Mouse (Mus musculus) embryonic facial prominence, embryonic 15.5 days (tissue): ENCODE measurements around the gene Crip2. TPM values are rescaled to one million over a fixed set of nuclear protein-coding genes. Genes with fewer than 3 reads are reported as not detected.

ENCODE experiments used
- ATAC-seq: fragments of 200-750 bp; cut with Nextera tagmentation; 2 replicates; pipeline ENCODE4 v1.8.0; 2017; ENCODE audit warnings: low read depth, moderate TSS enrichment; ENCODE audit not compliant: insufficient number of reproducible peaks, low FRiP score, low TSS enrichment
- H3K27ac ChIP-seq: fragments of 300-500 bp; sonication (generic); replicated peaks from 2 replicates; pipeline ENCODE4 v1.5.1; 2015; ENCODE audit warnings: mild to moderate bottlenecking, inconsistent platforms
- H3K27me3 ChIP-seq: fragments of 300-500 bp; sonication (generic); 2 replicates; pipeline ENCODE4 v1.6.1; 2015; ENCODE audit warnings: inconsistent platforms
- H3K36me3 ChIP-seq: fragments of 300-500 bp; sonication (generic); 2 replicates; pipeline ENCODE4 v1.6.1; 2015; ENCODE audit warnings: mild to moderate bottlenecking, inconsistent platforms
- H3K4me1 ChIP-seq: fragments of 300-500 bp; sonication (generic); 2 replicates; pipeline ENCODE4 v1.6.1; 2015; ENCODE audit warnings: inconsistent platforms
- H3K4me2 ChIP-seq: fragments of 300-500 bp; sonication (generic); replicated peaks from 2 replicates; pipeline ENCODE4 v1.6.1; 2015; ENCODE audit warnings: mild to moderate bottlenecking, inconsistent platforms
- H3K4me3 ChIP-seq: fragments of 300-500 bp; sonication (generic); replicated peaks from 2 replicates; pipeline ENCODE4 v1.5.1; 2015; ENCODE audit warnings: mild to moderate bottlenecking, inconsistent platforms
- H3K9ac ChIP-seq: fragments of 300-500 bp; sonication (generic); 2 replicates; pipeline ENCODE4 v1.6.1; 2015; ENCODE audit warnings: inconsistent platforms
- H3K9me3 ChIP-seq: fragments of 300-500 bp; sonication (generic); replicated peaks from 2 replicates; pipeline ENCODE4 v1.6.1; 2016; ENCODE audit warnings: inconsistent platforms
- WGBS: fragments of 180-500 bp; shearing (Covaris S2); methylation state at CpG from one replicate; pipeline ENCODE4 v1.1.7; 2015; 5-methylcytosine and 5-hydroxymethylcytosine counted together
- polyA plus RNA-seq: library from polyadenylated mRNA; unstranded; fragments of >200 nt; fragmentation: Nextera tagmentation; extraction: Ambion mirVana; gene quantifications from 2 replicates; pipeline ENCODE4 v1.2.1, GENCODE M21; 2015

Crip2 gene
- polyA plus RNA-seq, 1 experiment from 2014 or later, result 162 TPM

DNA sequence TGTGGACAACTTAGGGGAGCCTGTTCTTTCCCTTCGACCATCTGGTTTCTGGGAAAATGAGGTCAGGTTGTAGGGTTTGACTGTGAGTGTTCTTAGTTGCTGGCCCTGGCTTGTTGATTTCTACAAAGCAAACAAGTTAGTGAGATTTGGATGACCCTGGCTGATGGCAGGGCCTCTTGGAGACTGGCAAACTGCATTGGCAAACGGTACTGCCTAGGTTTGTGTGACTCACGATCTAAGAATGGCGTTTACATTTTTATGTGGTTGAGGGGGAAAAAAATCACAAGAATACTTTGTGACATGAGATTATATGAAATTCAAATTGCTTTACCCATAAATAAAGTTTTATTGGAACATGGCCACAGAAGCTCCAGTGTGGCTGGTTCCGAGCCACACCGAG lies 33.6 kb upstream of the Crip2 start:
- Histone ChIP-seq H3K4me1 (peaks cover 14% of the 10 kb centered on the region), H3K9me3 (no peaks in the 10 kb centered on the region), H3K36me3 (peaks cover 8% of the 10 kb centered on the region; the same call in 1 of the 2 replicates), H3K27me3 (no peaks in the 10 kb centered on the region), H3K4me3 (no peak overlapping the region), H3K9ac (no peak overlapping the region), H3K4me2 (no peak overlapping the region), H3K27ac (no peak overlapping the region)
- 75% methylated on average over 6 of the region's 6 CpGs for WGBS
- ATAC-seq, result no peak

DNA sequence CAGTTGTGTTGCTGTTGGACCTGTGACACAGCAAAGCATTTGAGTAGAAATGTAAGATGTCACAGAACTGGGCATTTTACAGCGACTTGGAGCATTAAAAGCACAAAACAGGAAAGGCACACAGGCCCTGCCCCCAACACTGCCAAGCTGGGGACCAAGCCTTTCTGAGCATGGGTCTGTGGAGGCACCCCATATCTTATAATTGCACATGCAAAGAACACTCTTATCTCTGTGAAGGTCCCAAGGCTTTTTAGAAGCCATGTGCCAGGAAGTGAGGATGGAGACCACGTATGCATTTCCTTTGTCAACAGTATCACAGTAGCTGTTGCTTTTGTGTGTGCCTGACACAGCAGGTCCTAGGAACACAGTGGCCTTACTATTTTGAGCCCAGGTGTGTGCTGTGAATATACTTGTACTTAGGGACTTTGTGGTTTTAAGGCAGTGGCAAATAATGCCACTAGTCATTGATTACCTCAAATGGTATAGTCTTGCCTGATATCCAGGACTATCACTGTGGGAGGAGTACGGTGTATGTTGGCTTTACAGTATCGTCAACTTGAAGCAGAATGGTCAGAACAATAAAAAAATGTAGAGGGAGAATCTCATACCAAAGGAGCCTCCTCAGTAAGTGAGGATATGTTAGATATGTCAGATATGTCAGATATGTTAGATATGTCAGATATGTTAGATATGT lies 32.5 kb upstream of the Crip2 start:
- Histone ChIP-seq H3K4me1 (peaks cover 6% of the 10 kb centered on the region), H3K36me3 (peaks cover 13% of the 10 kb centered on the region; the same call in 1 of the 2 replicates), H3K27me3 (no peaks in the 10 kb centered on the region), H3K9ac (no peak overlapping the region), H3K4me3 (no peak overlapping the region), H3K9me3 (no peaks in the 10 kb centered on the region), H3K4me2 (no peak overlapping the region), H3K27ac (no peak overlapping the region)
- 82% methylated on average over 4 of the region's 4 CpGs for WGBS
- no peak for ATAC-seq

DNA sequence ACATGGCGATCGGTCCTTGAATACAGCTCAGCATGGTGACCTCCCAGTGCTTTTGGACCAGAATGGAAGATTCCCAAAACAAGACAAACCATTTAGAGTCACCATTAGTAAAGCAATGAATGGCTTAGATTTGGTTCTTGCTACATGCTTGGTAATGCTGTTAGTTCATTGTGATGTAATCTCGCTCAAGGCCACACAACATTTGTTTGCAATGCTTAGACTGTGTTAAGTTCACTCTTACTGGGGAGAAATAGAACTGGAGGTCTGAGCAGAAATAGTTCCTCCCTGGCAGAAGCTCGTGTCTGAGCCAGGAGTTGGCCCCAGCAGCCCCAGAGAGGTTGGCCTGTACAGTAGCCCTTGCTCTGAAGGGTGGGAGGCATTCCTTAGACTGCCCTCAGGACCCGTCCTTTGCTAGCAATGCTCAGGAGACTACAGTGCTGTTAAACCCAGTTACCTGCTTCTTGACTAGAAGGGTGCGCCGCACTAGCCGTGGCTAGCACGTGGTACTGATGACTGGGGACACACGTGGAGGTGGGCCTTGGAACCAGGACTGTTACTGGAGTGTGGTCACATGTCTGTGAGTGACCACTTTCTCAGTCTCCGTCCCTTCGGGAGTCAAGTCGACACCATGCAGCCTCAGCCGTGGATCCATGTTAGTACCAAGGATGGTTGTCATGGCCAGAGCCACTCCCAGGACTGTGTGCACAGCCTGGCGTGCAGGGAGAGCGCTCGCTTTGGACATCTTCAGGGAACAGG lies 31.3 kb upstream of the Crip2 start:
- WGBS, result 85% methylated on average over 17 of the region's 17 CpGs

DNA sequence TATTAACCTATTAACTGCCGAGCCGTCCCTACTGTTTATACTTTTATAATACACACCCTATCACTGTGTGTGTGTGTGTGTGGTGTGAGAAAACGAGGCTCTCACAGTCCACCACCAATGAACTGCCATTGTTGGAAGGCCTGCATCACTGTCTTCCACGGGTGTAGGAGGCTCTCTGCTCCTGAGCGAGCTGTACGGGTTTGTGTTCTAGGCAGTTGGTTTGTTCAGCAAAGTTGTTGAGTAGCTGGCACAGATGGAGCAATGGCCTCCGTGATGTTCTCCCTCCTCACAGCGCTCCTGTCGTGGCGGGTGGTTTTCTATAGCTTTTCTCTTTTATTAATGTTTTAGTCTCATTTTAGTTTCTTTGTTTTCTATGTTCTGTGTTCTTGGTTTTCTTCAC lies 30.2 kb upstream of the Crip2 start:
- Histone ChIP-seq H3K36me3 (peaks cover 26% of the 10 kb centered on the region), H3K4me2 (no peak overlapping the region), H3K27me3 (no peaks in the 10 kb centered on the region), H3K4me1 (0 out of 2 replicates have a peak, but pooled peaks cover 3% of the 10 kb centered on the region), H3K4me3 (no peak overlapping the region), H3K9me3 (no peaks in the 10 kb centered on the region), H3K27ac (no peak overlapping the region), H3K9ac (no peak overlapping the region)
- WGBS, result 86% methylated on average over 10 of the region's 10 CpGs
- no peak for ATAC-seq

More for the DNA sequence above, 31.3 kb upstream of the Crip2 start:
- Histone ChIP-seq H3K4me3 (no peak overlapping the region), H3K9me3 (no peaks in the 10 kb centered on the region), H3K4me1 (0 out of 2 replicates have a peak, but pooled peaks cover 3% of the 10 kb centered on the region), H3K27ac (no peak overlapping the region), H3K36me3 (peaks cover 20% of the 10 kb centered on the region), H3K27me3 (no peaks in the 10 kb centered on the region), H3K4me2 (no peak overlapping the region), H3K9ac (no peak overlapping the region)
- ATAC-seq, result no peak

DNA sequence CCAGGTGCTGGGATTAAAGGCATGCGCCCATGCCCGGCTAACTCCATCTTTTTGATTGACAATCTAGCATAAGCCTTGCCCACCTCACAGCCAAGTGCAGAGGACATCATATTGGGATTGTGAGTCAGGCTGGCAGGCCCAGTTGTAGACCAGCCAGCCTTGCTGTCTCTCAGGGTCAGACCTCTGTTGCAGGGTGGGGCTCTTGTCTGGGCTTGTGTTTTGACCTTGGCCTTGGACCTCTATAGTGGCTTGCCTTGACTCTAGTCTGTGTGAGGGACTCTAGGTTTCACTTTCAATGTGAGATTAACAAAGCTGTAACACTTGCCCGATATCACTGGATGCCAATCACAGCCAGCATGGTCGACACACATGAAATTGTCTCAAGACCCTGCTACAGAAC lies 25.9 kb upstream of the Crip2 start:
- Histone ChIP-seq H3K27me3 (no peaks in the 10 kb centered on the region), H3K4me3 (no peak overlapping the region), H3K27ac (no peak overlapping the region), H3K9me3 (no peaks in the 10 kb centered on the region), H3K36me3 (peaks cover 58% of the 10 kb centered on the region), H3K4me2 (no peak overlapping the region), H3K4me1 (0 out of 2 replicates have a peak, but pooled peaks cover 3% of the 10 kb centered on the region), H3K9ac (no peak overlapping the region)
- 90% methylated on average over 4 of the region's 4 CpGs for WGBS
- ATAC-seq, result no peak

DNA sequence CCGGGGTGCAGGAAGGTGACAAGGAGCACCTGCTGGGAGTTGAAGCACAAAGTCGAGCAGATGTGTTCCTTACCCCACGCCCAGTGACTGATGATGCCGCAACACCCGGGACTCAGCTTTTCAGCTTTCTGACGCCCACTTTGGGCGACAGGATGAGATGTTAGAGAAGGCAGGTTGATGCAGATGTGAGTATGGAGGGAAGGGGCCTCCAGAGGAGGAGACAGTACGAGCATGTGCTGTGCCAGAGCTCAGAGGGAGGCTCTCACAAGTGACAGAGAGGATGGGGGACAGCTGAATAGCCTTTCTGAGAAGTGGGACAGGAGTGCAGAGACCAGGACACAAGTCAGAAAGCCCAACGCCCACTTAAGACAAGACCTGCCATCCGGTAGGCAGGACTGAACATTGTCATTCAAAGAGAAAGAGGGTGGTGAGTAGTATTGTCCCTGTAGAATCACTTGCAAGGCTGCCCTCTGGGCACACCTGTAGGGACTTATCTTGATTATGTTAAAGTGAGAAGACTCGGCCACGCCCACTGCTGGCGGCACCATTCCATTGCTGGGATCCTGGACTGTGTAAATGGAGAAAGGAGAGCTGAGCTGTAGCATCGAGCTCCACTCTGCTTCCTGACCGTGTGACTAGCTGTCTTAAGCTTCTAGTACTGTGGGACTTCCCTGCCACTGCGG lies 25.0 kb upstream of the Crip2 start:
- Histone ChIP-seq H3K4me2 (no peak overlapping the region), H3K27me3 (no peaks in the 10 kb centered on the region), H3K9ac (no peak overlapping the region), H3K4me3 (no peak overlapping the region), H3K27ac (no peak overlapping the region), H3K4me1 (0 out of 2 replicates have a peak, but pooled peaks cover 3% of the 10 kb centered on the region), H3K9me3 (no peaks in the 10 kb centered on the region), H3K36me3 (peaks cover 59% of the 10 kb centered on the region)
- ATAC-seq, result no peak
- WGBS, result 76% methylated on average over 16 of the region's 16 CpGs

DNA sequence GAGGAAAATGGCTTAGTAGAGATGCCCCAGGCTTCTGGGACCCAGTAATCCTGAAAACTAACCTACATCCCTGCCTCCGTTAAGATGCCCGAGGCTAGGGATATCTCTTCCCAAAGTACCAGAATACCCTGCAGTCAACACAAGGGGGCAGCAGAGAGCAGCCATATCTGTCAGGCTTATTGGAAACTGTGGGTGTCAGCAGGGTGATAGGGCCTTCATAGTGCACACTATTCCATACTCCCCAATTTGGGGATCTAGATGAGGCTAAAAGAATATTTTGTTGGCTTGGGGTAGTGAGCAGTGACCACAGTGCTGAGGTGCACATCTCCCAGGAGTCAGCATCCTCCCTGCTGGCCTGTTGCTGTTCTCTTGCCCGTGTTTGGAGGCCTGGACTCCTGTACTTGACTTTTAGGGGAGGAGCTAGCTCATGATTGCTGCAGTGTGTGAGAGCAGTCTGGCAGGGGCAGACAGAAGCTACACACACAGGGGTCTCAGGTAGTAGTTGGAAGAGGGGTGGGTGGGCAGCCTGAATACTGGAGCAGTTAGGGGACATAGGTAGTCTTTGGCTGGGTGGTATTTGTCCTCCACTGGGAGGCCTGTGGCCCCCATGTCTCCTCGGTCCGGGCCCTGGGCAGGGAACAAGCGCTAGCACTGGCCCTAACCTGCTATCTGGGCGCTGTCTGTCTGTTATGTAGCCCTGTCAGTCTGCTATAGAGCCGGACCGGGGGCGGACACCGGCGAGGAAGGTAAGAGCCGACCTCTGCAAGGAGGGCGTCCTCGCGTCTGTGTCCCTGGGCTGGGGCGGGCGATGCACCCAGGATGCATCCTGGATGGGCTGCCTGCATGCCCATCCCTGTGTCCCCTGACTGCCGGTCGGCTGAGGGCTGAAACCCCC lies 20.3 kb upstream of the Crip2 start:
- H3K4me1 ChIP-seq, result no peaks in the 10 kb centered on the region
- H3K27ac ChIP-seq, result no peak overlapping the region
- H3K36me3 ChIP-seq, result peaks cover 84% of the 10 kb centered on the region
- H3K9ac ChIP-seq, result no peak overlapping the region
- no peaks in the 10 kb centered on the region for H3K9me3 ChIP-seq
- no peak for ATAC-seq
- no peak overlapping the region for H3K4me3 ChIP-seq
- 86% methylated on average over 20 of the region's 20 CpGs for WGBS
- H3K4me2 ChIP-seq, result no peak overlapping the region
- no peaks in the 10 kb centered on the region for H3K27me3 ChIP-seq

DNA sequence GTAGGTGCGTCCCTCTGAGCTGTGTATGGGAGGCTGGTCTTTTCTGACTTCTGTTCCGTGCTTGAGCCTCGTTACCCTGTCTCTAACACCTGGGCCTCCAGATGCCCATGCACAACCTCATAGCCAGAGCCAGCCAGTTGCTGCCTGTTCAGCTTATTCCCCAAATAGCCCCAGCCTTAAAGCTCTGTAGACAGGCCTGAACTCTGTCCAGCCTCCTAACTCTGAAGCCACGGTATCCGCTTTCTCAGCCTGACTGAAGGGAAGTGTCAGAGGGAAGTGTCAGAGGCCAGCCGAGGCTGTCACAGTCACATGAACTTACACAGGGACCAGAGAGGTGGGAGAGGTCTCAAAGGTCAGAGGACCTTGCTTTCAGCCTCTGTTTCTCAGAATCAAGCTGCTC lies 15.3 kb upstream of the Crip2 start:
- Histone ChIP-seq H3K4me2 (no peak overlapping the region), H3K4me1 (no peaks in the 10 kb centered on the region), H3K27ac (no peak overlapping the region), H3K9ac (no peak overlapping the region), H3K4me3 (no peak overlapping the region), H3K36me3 (peaks cover 97% of the 10 kb centered on the region), H3K27me3 (no peaks in the 10 kb centered on the region), H3K9me3 (no peaks in the 10 kb centered on the region)
- no peak for ATAC-seq
- WGBS, result 87% methylated on average over 6 of the region's 6 CpGs

DNA sequence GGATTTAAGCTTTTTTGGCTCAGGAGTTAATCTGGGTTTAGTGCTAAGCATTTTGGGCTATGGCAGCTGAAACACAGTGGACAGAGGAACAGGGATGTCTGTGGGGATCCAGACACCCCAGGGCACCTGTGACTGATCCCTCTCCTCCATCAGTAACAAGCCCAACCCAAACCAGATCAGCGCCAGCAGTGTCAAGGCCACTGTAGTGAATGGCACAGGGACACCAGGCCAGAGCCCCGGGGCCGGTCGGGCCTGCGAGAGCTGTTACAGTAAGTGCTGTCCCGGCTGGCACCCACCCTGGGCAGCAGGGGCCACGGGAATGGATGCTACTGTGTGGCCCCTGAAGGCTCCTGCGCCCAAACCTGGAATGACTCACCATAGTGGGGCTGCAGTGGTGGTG lies 9.3 kb upstream of the Crip2 start:
- no peak overlapping the region for H3K27ac ChIP-seq
- H3K27me3 ChIP-seq, result no peaks in the 10 kb centered on the region
- H3K4me3 ChIP-seq, result no peak overlapping the region
- H3K9ac ChIP-seq, result no peak overlapping the region
- H3K4me2 ChIP-seq, result no peak overlapping the region
- ATAC-seq, result no peak
- peaks cover 100% of the 10 kb centered on the region for H3K36me3 ChIP-seq
- 98% methylated on average over 8 of the region's 8 CpGs for WGBS
- H3K9me3 ChIP-seq, result no peaks in the 10 kb centered on the region
- H3K4me1 ChIP-seq, result no peaks in the 10 kb centered on the region

DNA sequence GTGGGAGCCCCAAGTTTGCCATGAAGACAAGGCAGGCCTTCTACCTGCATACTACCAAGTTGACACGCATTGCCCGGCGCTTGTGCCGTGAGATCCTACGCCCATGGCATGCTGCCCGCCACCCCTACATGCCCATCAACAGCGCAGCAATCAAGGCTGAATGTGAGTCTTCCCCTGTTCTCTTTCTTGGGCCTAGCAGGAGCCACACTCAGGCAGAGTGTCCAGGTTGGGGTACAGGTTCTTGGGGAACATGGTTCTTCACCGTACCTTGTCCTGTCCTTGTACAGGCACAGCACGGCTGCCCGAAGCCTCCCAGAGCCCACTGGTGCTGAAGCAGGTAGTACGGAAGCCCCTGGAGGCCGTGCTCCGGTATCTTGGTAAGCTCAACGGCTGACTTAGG lies 8.4 kb upstream of the Crip2 start:
- Histone ChIP-seq H3K4me3 (no peak overlapping the region), H3K27ac (no peak overlapping the region), H3K36me3 (peaks cover 100% of the 10 kb centered on the region), H3K27me3 (no peaks in the 10 kb centered on the region), H3K9ac (no peak overlapping the region), H3K4me2 (no peak overlapping the region), H3K9me3 (no peaks in the 10 kb centered on the region), H3K4me1 (no peaks in the 10 kb centered on the region)
- no peak for ATAC-seq
- 95% methylated on average over 14 of the region's 14 CpGs for WGBS
